Mouse (Mus musculus): ENCODE data around the gene Klhl11.

DNA sequence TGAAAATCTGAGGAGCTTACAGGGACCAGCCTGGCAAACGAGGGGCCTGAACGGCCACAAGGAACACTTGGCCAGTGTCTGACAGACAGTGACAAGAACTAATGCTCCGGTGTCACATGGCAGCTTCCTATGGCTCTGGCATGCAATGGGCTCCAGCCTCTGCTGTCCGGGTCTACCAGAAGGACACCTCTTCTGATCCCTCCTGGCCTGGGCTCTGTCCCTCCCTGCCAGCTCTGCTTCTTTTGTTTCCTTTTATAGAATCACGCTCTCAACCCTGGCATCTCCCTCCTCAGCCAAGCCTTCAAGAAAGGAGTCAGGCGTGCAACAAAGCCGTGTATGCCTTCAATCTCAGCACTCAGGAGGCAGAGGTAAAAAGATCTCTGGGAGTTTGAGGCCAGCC lies 42.5 kb downstream of the Klhl11 start:
- TF ChIP-seq CTCF (conservative IDR thresholded peaks at IDR 0.05; ENCODE audit: insufficient read depth, insufficient read length, low read depth, low read length), result no peak
- no peak for TF ChIP-seq POLR2A (IDR thresholded peaks at IDR 0.05; ENCODE audit: low read depth, low read length)

Data from kidney, adult 2 months (tissue).